Mouse (Mus musculus) midbrain, embryonic 12.5 days (tissue): ENCODE results near the gene Galnt17. TPM values are rescaled to one million over a fixed set of nuclear protein-coding genes. Genes with fewer than 3 reads are reported as not detected.

ENCODE experiments used
- ATAC-seq: fragments of 200-750 bp; cut with Nextera tagmentation; 2 replicates; pipeline ENCODE4 v1.8.0; 2017; ENCODE audit warnings: low read depth, moderate TSS enrichment, moderate library complexity; ENCODE audit not compliant: low FRiP score
- H3K27ac ChIP-seq: fragments of 300-500 bp; sonication (generic); replicated peaks from 2 replicates; pipeline ENCODE4 v1.5.1; 2016; ENCODE audit warnings: mild to moderate bottlenecking
- H3K27me3 ChIP-seq: fragments of 300-500 bp; sonication (generic); 2 replicates; pipeline ENCODE4 v1.6.1; 2016; ENCODE audit warnings: mild to moderate bottlenecking
- H3K36me3 ChIP-seq: fragments of 300-500 bp; sonication (generic); 2 replicates; pipeline ENCODE4 v1.6.1; 2016
- H3K4me1 ChIP-seq: fragments of 300-500 bp; sonication (generic); 2 replicates; pipeline ENCODE4 v1.6.1; 2016
- H3K4me2 ChIP-seq: fragments of 300-500 bp; sonication (generic); replicated peaks from 2 replicates; pipeline ENCODE4 v1.6.1; 2016; ENCODE audit warnings: mild to moderate bottlenecking, moderate library complexity
- H3K4me3 ChIP-seq: fragments of 300-500 bp; sonication (generic); 2 replicates; pipeline ENCODE4 v1.5.1; 2016; ENCODE audit warnings: mild to moderate bottlenecking
- H3K9ac ChIP-seq: fragments of 300-500 bp; sonication (generic); replicated peaks from 2 replicates; pipeline ENCODE4 v1.6.1; 2016; ENCODE audit warnings: mild to moderate bottlenecking, moderate library complexity
- H3K9me3 ChIP-seq: fragments of 300-500 bp; sonication (generic); 2 replicates; pipeline ENCODE4 v1.6.1; 2016; ENCODE audit warnings: mild to moderate bottlenecking
- WGBS: fragments of 180-500 bp; shearing (Covaris S2); methylation state at CpG from one replicate; pipeline ENCODE4 v1.1.7; 2016; 5-methylcytosine and 5-hydroxymethylcytosine counted together
- polyA plus RNA-seq: library from polyadenylated mRNA; unstranded; fragments of >200 nt; fragmentation: Nextera tagmentation; extraction: Ambion mirVana; gene quantifications from 2 replicates; pipeline ENCODE4 v1.2.1, GENCODE M21; 2016

The Galnt17 gene
- polyA plus RNA-seq, 1 experiment from 2014 or later: 2.6 TPM

DNA sequence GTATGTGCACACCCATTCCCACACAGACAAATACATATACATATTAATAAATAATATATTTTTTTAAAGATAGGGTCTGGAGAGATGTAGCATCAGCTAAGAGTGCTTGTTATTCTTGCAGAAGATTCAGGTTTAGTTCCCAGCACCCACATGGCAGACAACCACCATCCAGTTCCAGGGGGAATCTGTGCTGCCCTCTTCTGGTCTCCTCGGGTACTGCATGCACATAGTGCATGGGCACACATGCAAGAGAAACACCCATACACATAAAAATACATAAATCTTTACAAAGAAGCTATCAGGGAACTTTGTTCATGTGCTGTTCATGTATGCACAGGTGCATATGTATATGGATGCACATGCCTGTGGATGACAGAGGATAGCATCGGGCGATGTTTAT, 412.3 kb downstream of the Galnt17 start:
- 95% methylated on average over 3 of the region's 3 CpGs for WGBS
- Histone ChIP-seq H3K4me2 (no peak overlapping the region), H3K4me1 (no peaks in the 10 kb centered on the region), H3K27ac (no peak overlapping the region), H3K27me3 (no peaks in the 10 kb centered on the region), H3K9me3 (no peaks in the 10 kb centered on the region), H3K9ac (no peak overlapping the region), H3K36me3 (no peaks in the 10 kb centered on the region), H3K4me3 (no peak overlapping the region)
- no peak for ATAC-seq

DNA sequence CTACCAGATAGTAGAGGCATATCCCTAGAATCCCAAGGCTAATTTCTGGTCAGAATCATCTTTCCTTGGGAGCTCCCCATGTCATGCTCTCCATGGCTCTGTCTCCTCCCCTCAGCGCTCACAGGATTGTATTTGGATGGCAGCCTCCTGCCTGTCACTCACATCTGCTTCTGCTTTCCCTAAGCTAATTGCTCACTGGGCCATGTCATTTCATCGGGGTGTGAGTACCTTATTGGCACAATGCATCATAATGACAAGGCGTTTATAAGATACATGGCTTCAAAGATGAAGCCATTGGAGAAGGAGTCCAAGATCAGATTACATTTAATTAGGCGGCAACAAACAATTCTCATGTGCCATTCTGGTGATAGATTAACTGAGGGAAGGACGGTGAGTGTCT, 416.6 kb downstream of the Galnt17 start:
- H3K4me1 ChIP-seq: no peaks in the 10 kb centered on the region
- H3K27ac ChIP-seq: no peak overlapping the region
- H3K9ac ChIP-seq: no peak overlapping the region
- H3K4me3 ChIP-seq: no peak overlapping the region
- no peak overlapping the region for H3K4me2 ChIP-seq
- no peaks in the 10 kb centered on the region for H3K27me3 ChIP-seq
- H3K9me3 ChIP-seq: no peaks in the 10 kb centered on the region
- H3K36me3 ChIP-seq: no peaks in the 10 kb centered on the region
- no peak for ATAC-seq
- 79% methylated on average over 5 of the region's 5 CpGs for WGBS

DNA sequence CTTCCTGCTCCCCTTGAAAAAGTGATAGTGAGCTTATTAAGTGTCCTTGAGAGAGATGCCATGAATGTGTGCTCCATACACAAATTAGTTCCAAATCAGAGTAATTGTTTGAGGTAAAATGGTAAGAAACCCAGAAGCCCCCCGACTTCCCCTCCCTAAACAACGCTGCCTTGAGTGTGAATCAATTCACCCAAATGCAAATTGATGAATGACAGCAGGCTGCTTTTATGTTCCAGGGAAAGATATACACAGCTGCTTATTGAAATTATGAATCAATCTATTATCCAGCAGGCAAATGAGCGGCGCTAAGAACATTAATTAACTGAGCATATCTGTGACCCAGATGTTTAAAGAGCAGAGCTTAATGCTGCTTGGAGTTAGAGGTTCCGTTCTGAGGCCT, 428.0 kb downstream of the Galnt17 start:
- no peak for ATAC-seq
- Histone ChIP-seq H3K4me2 (no peak overlapping the region), H3K4me3 (no peak overlapping the region), H3K36me3 (no peaks in the 10 kb centered on the region), H3K27ac (no peak overlapping the region), H3K9me3 (no peaks in the 10 kb centered on the region), H3K27me3 (no peaks in the 10 kb centered on the region), H3K4me1 (no peaks in the 10 kb centered on the region), H3K9ac (no peak overlapping the region)
- WGBS: 87% methylated on average over 5 of the region's 5 CpGs

DNA sequence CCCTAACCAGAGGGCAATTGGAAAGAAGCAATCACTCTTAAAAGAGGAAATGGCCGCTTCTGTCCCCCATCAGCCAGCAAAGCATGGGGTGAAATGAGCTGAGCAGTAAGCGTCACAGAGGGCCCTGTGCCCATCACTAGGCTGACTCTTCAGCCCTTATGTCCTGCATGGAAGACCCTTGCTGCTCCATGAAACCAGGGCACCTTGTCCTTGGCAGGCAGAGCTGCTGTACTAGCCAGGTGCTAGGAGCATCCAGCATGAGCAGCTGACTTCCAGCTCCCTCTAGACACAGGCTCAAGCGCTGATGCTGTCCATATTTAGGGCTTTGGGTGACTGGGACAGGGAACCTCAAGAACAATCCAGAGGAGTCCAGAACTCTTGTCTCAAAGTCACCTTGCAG, 432.9 kb downstream of the Galnt17 start:
- Histone ChIP-seq H3K4me3 (no peak overlapping the region), H3K36me3 (no peaks in the 10 kb centered on the region), H3K27me3 (no peaks in the 10 kb centered on the region), H3K27ac (no peak overlapping the region), H3K9me3 (no peaks in the 10 kb centered on the region), H3K4me2 (no peak overlapping the region), H3K9ac (no peak overlapping the region), H3K4me1 (no peaks in the 10 kb centered on the region)
- 86% methylated on average over 3 of the region's 3 CpGs for WGBS
- no peak for ATAC-seq

DNA sequence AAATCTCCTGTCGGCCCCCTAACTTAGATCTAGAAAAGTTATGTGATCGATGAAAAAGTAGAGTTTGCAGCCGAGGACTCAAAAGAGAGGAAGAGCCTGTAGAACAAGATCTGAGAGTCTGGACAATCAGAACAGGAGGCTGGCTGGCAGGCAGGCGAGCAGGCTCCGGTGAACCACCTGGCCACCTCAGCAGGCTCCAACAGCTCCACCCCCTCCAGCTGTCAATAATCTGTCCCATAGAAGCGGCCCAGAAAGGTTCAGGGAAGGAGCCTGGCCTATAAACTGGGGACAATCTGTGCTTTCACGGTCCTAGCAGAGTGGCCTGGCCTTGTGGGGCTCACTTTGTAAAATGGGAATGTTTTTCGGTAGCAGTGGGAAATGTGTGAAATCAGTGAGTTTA, 437.2 kb downstream of the Galnt17 start:
- no peaks in the 10 kb centered on the region for H3K27me3 ChIP-seq
- no peak overlapping the region for H3K9ac ChIP-seq
- no peak overlapping the region for H3K27ac ChIP-seq
- H3K4me1 ChIP-seq: no peaks in the 10 kb centered on the region
- peaks cover 6% of the 10 kb centered on the region; the same call in 1 of the 2 replicates for H3K9me3 ChIP-seq
- no peak overlapping the region for H3K4me2 ChIP-seq
- WGBS: 69% methylated on average over 8 of the region's 8 CpGs
- ATAC-seq: no peak
- H3K36me3 ChIP-seq: no peaks in the 10 kb centered on the region
- H3K4me3 ChIP-seq: no peak overlapping the region

DNA sequence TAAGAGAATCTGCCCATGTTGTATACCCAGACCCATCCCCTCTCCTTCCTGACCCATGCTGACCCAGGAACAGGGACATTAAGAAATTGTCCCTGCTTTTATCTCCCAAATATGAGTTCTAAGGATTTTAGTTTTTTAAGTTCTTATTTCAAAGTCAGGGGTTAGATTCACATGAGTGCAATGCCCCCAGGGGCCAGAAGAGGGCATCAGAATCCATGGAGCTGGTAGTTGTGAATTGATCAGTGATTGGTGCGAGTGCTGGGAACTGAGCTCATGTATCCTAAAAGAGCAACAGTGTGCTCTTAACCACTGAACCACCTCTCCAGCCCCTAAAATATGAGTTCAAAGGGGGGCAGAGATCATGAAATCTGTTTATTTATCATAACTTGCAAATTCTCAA, 438.4 kb downstream of the Galnt17 start:
- H3K27me3 ChIP-seq: no peaks in the 10 kb centered on the region
- H3K9ac ChIP-seq: no peak overlapping the region
- ATAC-seq: no peak
- no peak overlapping the region for H3K27ac ChIP-seq
- H3K4me3 ChIP-seq: no peak overlapping the region
- no peaks in the 10 kb centered on the region for H3K36me3 ChIP-seq
- peaks cover 6% of the 10 kb centered on the region; the same call in 1 of the 2 replicates for H3K9me3 ChIP-seq
- H3K4me2 ChIP-seq: no peak overlapping the region
- H3K4me1 ChIP-seq: no peaks in the 10 kb centered on the region
- 76% methylated on average over 1 of the region's 1 CpGs for WGBS

DNA sequence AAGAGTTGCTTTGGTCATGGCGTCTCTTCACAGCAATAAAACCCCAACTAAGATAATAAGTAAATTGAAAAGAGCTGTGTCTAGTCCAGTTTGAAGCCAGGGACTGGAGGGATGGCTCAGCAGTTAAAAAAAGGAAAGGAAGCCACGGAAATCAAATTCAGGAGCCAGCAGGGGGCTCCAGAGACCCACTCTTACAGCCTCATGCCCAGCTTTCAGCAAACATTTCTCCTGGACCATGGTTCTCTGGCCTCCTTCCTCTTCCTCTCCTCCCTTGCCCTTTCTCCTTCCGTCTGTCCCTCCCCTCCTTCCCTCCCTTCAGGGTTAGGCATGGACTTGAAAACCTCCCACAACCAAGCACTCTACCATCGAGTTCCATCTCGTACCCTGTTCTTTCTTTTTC, 446.0 kb downstream of the Galnt17 start:
- no peak overlapping the region for H3K4me3 ChIP-seq
- H3K9ac ChIP-seq: no peak overlapping the region
- WGBS: 66% methylated on average over 5 of the region's 5 CpGs
- ATAC-seq: no peak
- H3K27me3 ChIP-seq: no peaks in the 10 kb centered on the region
- no peaks in the 10 kb centered on the region for H3K9me3 ChIP-seq
- no peaks in the 10 kb centered on the region for H3K36me3 ChIP-seq
- H3K27ac ChIP-seq: no peak overlapping the region
- no peak overlapping the region for H3K4me2 ChIP-seq
- no peaks in the 10 kb centered on the region for H3K4me1 ChIP-seq

DNA sequence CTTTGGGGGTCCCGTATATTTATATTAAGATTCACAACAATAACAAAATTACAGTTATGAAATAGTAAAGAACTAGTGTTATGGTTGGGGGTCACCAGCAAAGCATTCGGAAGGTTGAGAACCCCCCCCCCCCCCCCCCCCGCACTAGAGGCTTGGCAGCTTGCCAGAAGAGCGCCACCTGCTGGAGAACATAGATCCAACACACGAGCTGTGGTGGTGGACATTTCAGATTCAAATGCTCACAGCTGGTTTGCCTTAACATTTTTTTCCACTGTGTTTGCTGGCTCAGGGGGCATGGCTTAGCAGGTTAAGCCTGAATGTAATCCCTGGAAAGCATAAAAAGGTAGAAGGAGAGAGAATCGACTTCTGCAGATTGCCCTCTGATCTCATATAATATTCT, 448.6 kb downstream of the Galnt17 start:
- 39% methylated on average over 5 of the region's 6 CpGs for WGBS
- Histone ChIP-seq H3K4me1 (no peaks in the 10 kb centered on the region), H3K27ac (no peak overlapping the region), H3K4me3 (no peak overlapping the region), H3K36me3 (no peaks in the 10 kb centered on the region), H3K9me3 (no peaks in the 10 kb centered on the region), H3K9ac (no peak overlapping the region), H3K27me3 (peaks cover 3% of the 10 kb centered on the region; the same call in 1 of the 2 replicates), H3K4me2 (no peak overlapping the region)
- ATAC-seq: no peak

DNA sequence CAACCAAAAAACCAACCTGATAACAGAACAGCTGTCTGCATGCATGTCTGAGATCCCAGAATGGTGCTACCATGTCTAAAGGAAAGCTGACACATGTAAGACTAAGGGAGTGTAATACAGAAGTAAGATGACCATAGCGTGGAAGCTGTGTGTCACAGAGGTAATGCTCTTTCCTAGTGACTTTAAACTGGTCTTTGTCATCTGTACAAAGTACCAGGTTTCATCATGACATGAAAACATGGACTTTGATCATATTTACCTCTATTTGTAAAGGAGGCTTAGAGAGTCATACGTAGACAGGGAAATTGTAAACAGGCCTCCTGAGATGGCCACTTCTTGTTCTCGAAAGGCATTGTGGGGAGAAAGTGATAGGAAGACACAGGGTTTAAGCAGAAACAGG, 449.6 kb downstream of the Galnt17 start:
- no peaks in the 10 kb centered on the region for H3K9me3 ChIP-seq
- no peak for ATAC-seq
- no peak overlapping the region for H3K9ac ChIP-seq
- no peak overlapping the region for H3K4me2 ChIP-seq
- peaks cover 3% of the 10 kb centered on the region; the same call in 1 of the 2 replicates for H3K27me3 ChIP-seq
- no peak overlapping the region for H3K27ac ChIP-seq
- no peak overlapping the region for H3K4me3 ChIP-seq
- WGBS: 80% methylated on average over 3 of the region's 3 CpGs
- H3K4me1 ChIP-seq: no peaks in the 10 kb centered on the region
- no peaks in the 10 kb centered on the region for H3K36me3 ChIP-seq

DNA sequence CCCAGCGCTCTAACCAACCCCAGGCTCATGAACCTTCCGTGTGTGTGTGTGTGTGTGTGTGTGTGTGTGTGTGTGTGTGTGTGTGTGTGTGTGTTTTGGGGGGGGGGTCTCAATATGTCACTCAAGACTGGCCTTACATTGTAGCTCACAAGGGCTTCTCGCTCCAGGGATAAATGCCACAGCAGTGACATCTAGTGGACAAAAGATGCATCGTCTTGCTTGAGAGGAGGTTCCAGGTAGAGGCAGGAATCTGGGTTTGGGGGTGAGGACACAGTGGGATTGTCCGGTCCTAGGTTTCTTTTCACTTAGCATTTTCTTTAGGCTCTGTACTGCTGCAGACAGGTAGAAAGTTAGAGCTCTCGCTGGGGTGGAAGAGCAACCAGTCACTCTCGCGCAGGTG, 450.1 kb downstream of the Galnt17 start:
- H3K4me3 ChIP-seq: no peak overlapping the region
- H3K9me3 ChIP-seq: no peaks in the 10 kb centered on the region
- H3K4me1 ChIP-seq: no peaks in the 10 kb centered on the region
- H3K27me3 ChIP-seq: peaks cover 3% of the 10 kb centered on the region; the same call in 1 of the 2 replicates
- H3K4me2 ChIP-seq: no peak overlapping the region
- H3K27ac ChIP-seq: no peak overlapping the region
- H3K36me3 ChIP-seq: no peaks in the 10 kb centered on the region
- no peak overlapping the region for H3K9ac ChIP-seq
- ATAC-seq: no peak
- WGBS: 27% methylated on average over 8 of the region's 8 CpGs

DNA sequence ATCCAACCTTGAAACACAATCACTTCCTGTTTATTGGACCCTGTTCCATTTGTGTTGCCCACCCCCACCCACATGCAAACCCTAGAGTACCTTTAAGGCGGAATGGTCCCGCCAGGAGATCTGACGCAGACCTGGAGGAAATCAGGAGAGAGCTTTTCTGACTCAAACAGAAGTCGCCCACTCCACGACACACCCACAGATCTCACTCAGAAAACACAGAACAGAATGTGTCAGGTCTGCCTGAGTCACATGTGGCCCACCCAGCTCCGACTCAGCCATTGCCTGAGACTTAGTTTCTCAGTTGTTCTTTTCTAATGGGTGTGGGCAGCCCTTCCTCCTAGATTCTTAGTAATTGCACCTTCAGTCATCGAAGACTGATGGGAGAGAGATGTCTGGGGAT, 453.9 kb downstream of the Galnt17 start:
- no peaks in the 10 kb centered on the region for H3K9me3 ChIP-seq
- 0 out of 2 replicates have a peak, but pooled peaks cover 5% of the 10 kb centered on the region for H3K4me1 ChIP-seq
- 82% methylated on average over 7 of the region's 7 CpGs for WGBS
- H3K4me3 ChIP-seq: no peak overlapping the region
- H3K27me3 ChIP-seq: peaks cover 3% of the 10 kb centered on the region; the same call in 1 of the 2 replicates
- H3K27ac ChIP-seq: no peak overlapping the region
- no peak for ATAC-seq
- no peak overlapping the region for H3K4me2 ChIP-seq
- no peak overlapping the region for H3K9ac ChIP-seq
- no peaks in the 10 kb centered on the region for H3K36me3 ChIP-seq

DNA sequence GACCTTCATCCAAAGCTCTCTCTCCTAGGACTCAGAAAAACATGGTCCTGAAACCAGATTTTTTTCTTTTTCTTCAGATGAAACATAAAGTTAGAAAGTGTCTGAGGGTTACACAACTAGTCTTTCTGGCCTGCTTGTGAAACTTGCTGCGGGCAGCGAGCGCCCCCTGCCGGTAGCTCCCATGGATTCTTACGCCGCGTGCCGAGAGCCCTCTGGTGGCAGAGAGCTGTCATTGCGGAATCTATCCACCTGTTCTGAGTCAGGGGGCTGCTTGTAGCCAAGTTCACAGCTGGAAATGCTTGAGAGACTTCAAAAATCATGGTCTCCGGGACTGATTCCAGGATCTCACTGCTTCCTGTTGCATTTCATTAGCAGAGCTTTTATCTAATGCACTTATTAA, 454.9 kb downstream of the Galnt17 start:
- under 1% methylated on average over 10 of the region's 10 CpGs for WGBS
- H3K4me3 ChIP-seq: no peak overlapping the region
- H3K4me1 ChIP-seq: 0 out of 2 replicates have a peak, but pooled peaks cover 5% of the 10 kb centered on the region
- ATAC-seq: no peak
- no peak overlapping the region for H3K9ac ChIP-seq
- H3K27me3 ChIP-seq: peaks cover 3% of the 10 kb centered on the region; the same call in 1 of the 2 replicates
- no peaks in the 10 kb centered on the region for H3K36me3 ChIP-seq
- no peak overlapping the region for H3K4me2 ChIP-seq
- H3K9me3 ChIP-seq: no peaks in the 10 kb centered on the region
- H3K27ac ChIP-seq: no peak overlapping the region

DNA sequence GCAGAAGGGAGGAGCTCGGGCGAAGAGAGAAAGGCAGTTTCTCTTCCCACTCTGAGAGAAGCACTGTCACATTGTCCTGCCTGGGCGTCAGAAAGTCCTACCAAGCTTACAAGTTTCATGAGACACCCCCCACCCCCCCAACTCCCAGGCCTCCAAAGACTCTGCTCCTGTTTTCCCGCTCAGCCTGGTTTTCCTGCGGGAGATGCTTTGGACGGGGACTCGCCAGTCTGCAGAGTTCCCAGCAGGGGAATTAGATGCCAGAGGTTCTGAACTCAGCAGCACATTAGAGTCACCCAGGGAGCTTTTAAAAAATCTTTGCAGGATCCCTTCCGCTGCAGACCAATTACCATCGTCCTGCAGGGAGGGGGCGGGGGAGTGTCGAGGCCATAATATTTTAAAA, 456.1 kb downstream of the Galnt17 start:
- H3K9me3 ChIP-seq: no peaks in the 10 kb centered on the region
- H3K9ac ChIP-seq: no peak overlapping the region
- WGBS: 7% methylated on average over 11 of the region's 11 CpGs
- H3K27ac ChIP-seq: no peak overlapping the region
- H3K4me1 ChIP-seq: 0 out of 2 replicates have a peak, but pooled peaks cover 5% of the 10 kb centered on the region
- ATAC-seq: no peak
- no peaks in the 10 kb centered on the region for H3K36me3 ChIP-seq
- H3K4me3 ChIP-seq: no peak overlapping the region
- peaks cover 3% of the 10 kb centered on the region; the same call in 1 of the 2 replicates for H3K27me3 ChIP-seq
- peak overlapping the region; percentile 26; the same call in 1 of the 2 replicates for H3K4me2 ChIP-seq
